In genomic region chr9:36831401-36831800, GRCm38 (mm10) we compare ENCODE assay signal across 22 mouse cellular contexts. TPM values are rescaled to one million over a fixed set of nuclear protein-coding genes. Genes with fewer than 3 reads are reported as not detected.
DNase-seq lines count a peak whose midpoint lies in the region; ATAC-seq lines count a peak whose summit lies in the region.
"Had no signal": no experiment of that assay in that cellular context is flagged by ENCODE, and none has a peak within 500 bp of the region (broad histone marks: within the 10 kb centered on the region; RNA-seq: fewer than 3 reads in every experiment).

No protein-coding gene starts in this region.

- H3K4me2 ChIP-seq in forebrain, embryonic 14.5 days (ENCODE audit: low read length) = no peak overlapping the region
- H3K4me2 ChIP-seq in forebrain, embryonic 16.5 days (ENCODE audit: low read length) = no peak overlapping the region
- H3K4me2 ChIP-seq in hindbrain, embryonic 14.5 days (replicated peaks) = no peak overlapping the region
- H3K4me2 ChIP-seq in hindbrain, embryonic 12.5 days (replicated peaks) = no peak overlapping the region
- H3K4me2 ChIP-seq in midbrain, embryonic 15.5 days = peak overlapping the region; percentile 78; the same call in 1 of the 2 replicates

- H3K27ac ChIP-seq in forebrain, embryonic 14.5 days (ENCODE audit: low read depth, low read length) = peak overlapping the region; percentile 96; the same call in 1 of the 2 replicates
- no peak overlapping the region; the same call in 1 of the 2 replicates for H3K27ac ChIP-seq in forebrain, embryonic 16.5 days (ENCODE audit: low read length)
- H3K27ac ChIP-seq in hindbrain, embryonic 14.5 days = peak overlapping the region; percentile 96; the same call in 1 of the 2 replicates
- H3K27ac ChIP-seq in hindbrain, embryonic 12.5 days = no peak overlapping the region
- H3K27ac ChIP-seq in midbrain, embryonic 15.5 days = peak overlapping the region; percentile 96
- no peak overlapping the region for H3K27ac ChIP-seq in midbrain, embryonic 10.5 days (replicated peaks)
- H3K27ac ChIP-seq in embryonic facial prominence, embryonic 10.5 days (replicated peaks) = no peak overlapping the region
- H3K27ac ChIP-seq: embryonic facial prominence, embryonic 12.5 days; embryonic facial prominence, embryonic 15.5 days; gastrocnemius, adult 2 months; intestine, embryonic 15.5 days had no signal

- no peak for ATAC-seq in forebrain, embryonic 14.5 days
- ATAC-seq in forebrain, embryonic 16.5 days = no peak
- ATAC-seq in hindbrain, embryonic 14.5 days (ENCODE audit: low FRiP score) = no peak
- no peak for ATAC-seq in hindbrain, embryonic 12.5 days (ENCODE audit: low FRiP score)
- no peak for ATAC-seq in midbrain, embryonic 15.5 days (replicated peaks)
- ATAC-seq: activated CD4-positive, CD25-positive, alpha-beta regulatory T cell, adult 4 months; CD4-positive, CD25-positive, alpha-beta regulatory T cell, adult 4 months had no signal

- H3K4me1 ChIP-seq in forebrain, embryonic 14.5 days (ENCODE audit: control insufficient read depth, insufficient read depth, low read length) = peaks cover 21% of the 10 kb centered on the region
- H3K4me1 ChIP-seq in forebrain, embryonic 16.5 days (replicated peaks; ENCODE audit: control insufficient read depth, insufficient read depth, low read length) = peaks cover 19% of the 10 kb centered on the region
- peaks cover 32% of the 10 kb centered on the region for H3K4me1 ChIP-seq in hindbrain, embryonic 14.5 days (replicated peaks; ENCODE audit: control insufficient read depth, insufficient read depth, low read length)
- peaks cover 23% of the 10 kb centered on the region for H3K4me1 ChIP-seq in hindbrain, embryonic 12.5 days
- H3K4me1 ChIP-seq in midbrain, embryonic 15.5 days = peaks cover 35% of the 10 kb centered on the region
- H3K4me1 ChIP-seq in midbrain, embryonic 10.5 days = peaks cover 36% of the 10 kb centered on the region
- peaks cover 24% of the 10 kb centered on the region for H3K4me1 ChIP-seq in embryonic facial prominence, embryonic 10.5 days
- H3K4me1 ChIP-seq: embryonic facial prominence, embryonic 12.5 days had no signal

- H3K9me3 ChIP-seq in forebrain, embryonic 14.5 days (replicated peaks; ENCODE audit: control insufficient read depth, low read length) = no peaks in the 10 kb centered on the region
- no peaks in the 10 kb centered on the region for H3K9me3 ChIP-seq in forebrain, embryonic 16.5 days (ENCODE audit: control insufficient read depth, low read length)
- no peaks in the 10 kb centered on the region for H3K9me3 ChIP-seq in hindbrain, embryonic 14.5 days (ENCODE audit: control insufficient read depth, low read length)
- H3K9me3 ChIP-seq in hindbrain, embryonic 12.5 days (replicated peaks) = no peaks in the 10 kb centered on the region
- H3K9me3 ChIP-seq in midbrain, embryonic 15.5 days = no peaks in the 10 kb centered on the region
- H3K9me3 ChIP-seq in midbrain, embryonic 10.5 days (replicated peaks) = peaks cover 2% of the 10 kb centered on the region; the same call in 1 of the 2 replicates
- H3K9me3 ChIP-seq in embryonic facial prominence, embryonic 10.5 days = no peaks in the 10 kb centered on the region
- H3K9me3 ChIP-seq: embryonic facial prominence, embryonic 12.5 days; embryonic facial prominence, embryonic 15.5 days; forebrain, embryonic 13.5 days; intestine, embryonic 15.5 days had no signal

- H3K36me3 ChIP-seq in forebrain, embryonic 14.5 days (ENCODE audit: control insufficient read depth, insufficient read depth, low read length) = peaks cover 12% of the 10 kb centered on the region; the same call in 1 of the 2 replicates
- no peaks in the 10 kb centered on the region for H3K36me3 ChIP-seq in forebrain, embryonic 16.5 days (ENCODE audit: control insufficient read depth, insufficient read depth)
- peaks cover 12% of the 10 kb centered on the region; the same call in 1 of the 2 replicates for H3K36me3 ChIP-seq in hindbrain, embryonic 14.5 days (replicated peaks; ENCODE audit: control insufficient read depth, insufficient read depth)
- H3K36me3 ChIP-seq in hindbrain, embryonic 12.5 days = peaks cover 6% of the 10 kb centered on the region
- H3K36me3 ChIP-seq in midbrain, embryonic 15.5 days (replicated peaks) = no peaks in the 10 kb centered on the region
- peaks cover 12% of the 10 kb centered on the region for H3K36me3 ChIP-seq in midbrain, embryonic 10.5 days
- H3K36me3 ChIP-seq in embryonic facial prominence, embryonic 10.5 days (replicated peaks) = peaks cover 9% of the 10 kb centered on the region
- H3K36me3 ChIP-seq: embryonic facial prominence, embryonic 12.5 days; embryonic facial prominence, embryonic 15.5 days; intestine, embryonic 15.5 days had no signal

- H3K9ac ChIP-seq in forebrain, embryonic 14.5 days (ENCODE audit: low read length) = no peak overlapping the region
- H3K9ac ChIP-seq in forebrain, embryonic 16.5 days (replicated peaks; ENCODE audit: low read depth, low read length) = no peak overlapping the region
- H3K9ac ChIP-seq in hindbrain, embryonic 14.5 days = no peak overlapping the region
- H3K9ac ChIP-seq in hindbrain, embryonic 12.5 days = no peak overlapping the region
- H3K9ac ChIP-seq in midbrain, embryonic 15.5 days = no peak overlapping the region
- H3K9ac ChIP-seq: embryonic facial prominence, embryonic 12.5 days; intestine, embryonic 15.5 days had no signal

- 84% methylated on average over 6 of the region's 6 CpGs for WGBS in forebrain, embryonic 14.5 days
- WGBS in forebrain, embryonic 16.5 days = 76% methylated on average over 6 of the region's 6 CpGs
- WGBS in hindbrain, embryonic 14.5 days = 75% methylated on average over 6 of the region's 6 CpGs
- WGBS in hindbrain, embryonic 12.5 days = 77% methylated on average over 6 of the region's 6 CpGs
- 67% methylated on average over 6 of the region's 6 CpGs for whole genome bisulfite sequencing in midbrain, embryonic 15.5 days
- WGBS in midbrain, embryonic 10.5 days = 83% methylated on average over 6 of the region's 6 CpGs
- 77% methylated on average over 6 of the region's 6 CpGs for WGBS in embryonic facial prominence, embryonic 10.5 days

- H3K4me3 ChIP-seq in forebrain, embryonic 14.5 days (ENCODE audit: low read depth, low read length) = no peak overlapping the region
- no peak overlapping the region for H3K4me3 ChIP-seq in forebrain, embryonic 16.5 days (replicated peaks; ENCODE audit: low read length)
- H3K4me3 ChIP-seq in hindbrain, embryonic 14.5 days (replicated peaks; ENCODE audit: low read length) = no peak overlapping the region
- H3K4me3 ChIP-seq in hindbrain, embryonic 12.5 days = no peak overlapping the region
- H3K4me3 ChIP-seq in midbrain, embryonic 15.5 days = no peak overlapping the region
- no peak overlapping the region for H3K4me3 ChIP-seq in midbrain, embryonic 10.5 days
- H3K4me3 ChIP-seq in embryonic facial prominence, embryonic 10.5 days = no peak overlapping the region

- no peaks in the 10 kb centered on the region for H3K27me3 ChIP-seq in forebrain, embryonic 14.5 days (replicated peaks; ENCODE audit: control insufficient read depth, insufficient read depth, low read length)
- H3K27me3 ChIP-seq in forebrain, embryonic 16.5 days (replicated peaks; ENCODE audit: control insufficient read depth, insufficient read depth, low read length) = no peaks in the 10 kb centered on the region
- no peaks in the 10 kb centered on the region for H3K27me3 ChIP-seq in hindbrain, embryonic 14.5 days (ENCODE audit: control insufficient read depth, insufficient read depth, low read length)
- no peaks in the 10 kb centered on the region for H3K27me3 ChIP-seq in hindbrain, embryonic 12.5 days
- H3K27me3 ChIP-seq in midbrain, embryonic 15.5 days (replicated peaks) = no peaks in the 10 kb centered on the region
- H3K27me3 ChIP-seq in midbrain, embryonic 10.5 days (ENCODE audit: low read depth, poor library complexity, severe bottlenecking) = no peaks in the 10 kb centered on the region
- peaks cover 17% of the 10 kb centered on the region for H3K27me3 ChIP-seq in embryonic facial prominence, embryonic 10.5 days (replicated peaks; ENCODE audit: low read depth, poor library complexity, severe bottlenecking)
- H3K27me3 ChIP-seq: embryonic facial prominence, embryonic 12.5 days; forebrain, embryonic 13.5 days; intestine, embryonic 15.5 days had no signal

- no peak for DNase-seq in forebrain, embryonic 14.5 days (ENCODE audit: low spot score)
- DNase-seq in hindbrain, embryonic 14.5 days (ENCODE audit: low spot score) = no peak
- DNase-seq in midbrain, embryonic 10.5 days (ENCODE audit: low spot score) = no peak
- no peak for DNase-seq in embryonic facial prominence, embryonic 10.5 days (ENCODE audit: low spot score)
- DNase-seq: adrenal gland, adult 8-10 months; adrenal gland, postnatal 25 days; cerebellum, adult 18-20 months; cerebellum, postnatal 14 days; gastrocnemius, adult 2 months; gastrocnemius, postnatal 14 days; heart, adult 11 months; kidney, adult 11 months; kidney, adult 8-10 months had no signal

RNA-seq across cellular contexts. Expression of gene Fez1, which starts 9.7 kb away (rescaled TPM):
- 620 and 684 TPM in 2 replicates for polyA plus RNA-seq in forebrain, embryonic 14.5 days (2014; fragmentation: Nextera tagmentation; extraction: Ambion mirVana)
- 715 and 751 TPM in 2 replicates for polyA plus RNA-seq in forebrain, embryonic 16.5 days (2015; fragmentation: Nextera tagmentation; extraction: Ambion mirVana)
- polyA plus RNA-seq in hindbrain, embryonic 14.5 days (2014; fragmentation: Nextera tagmentation; extraction: Ambion mirVana) = 549 and 551 TPM in 2 replicates
- polyA plus RNA-seq in hindbrain, embryonic 12.5 days (2016; fragmentation: Nextera tagmentation; extraction: Ambion mirVana) = 386 and 387 TPM in 2 replicates
- 586 and 588 TPM in 2 replicates for polyA plus RNA-seq in midbrain, embryonic 15.5 days (2015; fragmentation: Nextera tagmentation; extraction: Ambion mirVana)
- polyA plus RNA-seq in midbrain, embryonic 10.5 days (2016; fragmentation: Nextera tagmentation; extraction: Ambion mirVana) = 232 and 306 TPM in 2 replicates
- polyA plus RNA-seq in embryonic facial prominence, embryonic 10.5 days (2016; fragmentation: Nextera tagmentation; extraction: Ambion mirVana) = 74.2 and 83.1 TPM in 2 replicates
- polyA plus RNA-seq: activated CD4-positive, CD25-positive, alpha-beta regulatory T cell, adult 4 months had no signal

RNA-seq across cellular contexts. Expression of gene Ei24, which starts 34.2 kb away (rescaled TPM):
- 89.9 and 92.9 TPM in 2 replicates for polyA plus RNA-seq in forebrain, embryonic 14.5 days (2014; fragmentation: Nextera tagmentation; extraction: Ambion mirVana)
- polyA plus RNA-seq in forebrain, embryonic 16.5 days (2015; fragmentation: Nextera tagmentation; extraction: Ambion mirVana) = 125 TPM in 2 replicates
- polyA plus RNA-seq in hindbrain, embryonic 14.5 days (2014; fragmentation: Nextera tagmentation; extraction: Ambion mirVana) = 73.6 and 88.3 TPM in 2 replicates
- polyA plus RNA-seq in hindbrain, embryonic 12.5 days (2016; fragmentation: Nextera tagmentation; extraction: Ambion mirVana) = 119 TPM in 2 replicates
- polyA plus RNA-seq in midbrain, embryonic 15.5 days (2015; fragmentation: Nextera tagmentation; extraction: Ambion mirVana) = 113 and 115 TPM in 2 replicates
- 93.0 and 94.2 TPM in 2 replicates for polyA plus RNA-seq in midbrain, embryonic 10.5 days (2016; fragmentation: Nextera tagmentation; extraction: Ambion mirVana)
- 88.4 and 89.9 TPM in 2 replicates for polyA plus RNA-seq in embryonic facial prominence, embryonic 10.5 days (2016; fragmentation: Nextera tagmentation; extraction: Ambion mirVana)

Comparison
In these comparisons a context has a peak if more than half of its experiments do, and no peak if none do; other contexts are left out.
1. H3K27ac ChIP-seq: peak in forebrain, embryonic 14.5 days (single experiment), hindbrain, embryonic 14.5 days (single experiment) and midbrain, embryonic 15.5 days (single experiment); none in forebrain, embryonic 16.5 days (single experiment), hindbrain, embryonic 12.5 days (single experiment), midbrain, embryonic 10.5 days (single experiment) and embryonic facial prominence, embryonic 10.5 days (single experiment).